Mouse (Mus musculus) forebrain, embryonic 12.5 days (tissue): Measurements from ENCODE around the gene Prkch. TPM values are rescaled to one million over a fixed set of nuclear protein-coding genes. Genes with fewer than 3 reads are reported as not detected.
A peak's percentile ranks its signal among the peaks of the same experiment; 100 is the strongest.

Source experiments
- ATAC-seq: fragments of 200-750 bp; cut with Nextera tagmentation; 2 replicates; pipeline ENCODE4 v1.8.0; 2017; ENCODE audit warnings: moderate TSS enrichment; ENCODE audit not compliant: low FRiP score
- H3K27ac ChIP-seq: fragments of 300-500 bp; sonication (generic); 2 replicates; pipeline ENCODE4 v1.5.1; 2016; ENCODE audit warnings: mild to moderate bottlenecking
- H3K27me3 ChIP-seq: fragments of 300-500 bp; sonication (generic); 2 replicates; pipeline ENCODE4 v1.6.1; 2016; ENCODE audit warnings: mild to moderate bottlenecking
- H3K36me3 ChIP-seq: fragments of 300-500 bp; sonication (generic); replicated peaks from 2 replicates; pipeline ENCODE4 v1.6.1; 2016; ENCODE audit warnings: mild to moderate bottlenecking
- H3K4me1 ChIP-seq: fragments of 300-500 bp; sonication (generic); 2 replicates; pipeline ENCODE4 v1.6.1; 2016
- H3K4me2 ChIP-seq: fragments of 300-500 bp; sonication (generic); 2 replicates; pipeline ENCODE4 v1.6.1; 2016; ENCODE audit warnings: mild to moderate bottlenecking, moderate library complexity
- H3K4me3 ChIP-seq: fragments of 300-500 bp; sonication (generic); replicated peaks from 2 replicates; pipeline ENCODE4 v1.5.1; 2016; ENCODE audit warnings: mild to moderate bottlenecking
- H3K9ac ChIP-seq: fragments of 300-500 bp; sonication (generic); 2 replicates; pipeline ENCODE4 v1.6.1; 2016; ENCODE audit warnings: mild to moderate bottlenecking
- H3K9me3 ChIP-seq: fragments of 300-500 bp; sonication (generic); 2 replicates; pipeline ENCODE4 v1.6.1; 2016
- WGBS: fragments of 180-500 bp; shearing (Covaris S2); methylation state at CpG from one replicate; pipeline ENCODE4 v1.1.7; 2016; 5-methylcytosine and 5-hydroxymethylcytosine counted together
- polyA plus RNA-seq: library from polyadenylated mRNA; unstranded; fragments of >200 nt; fragmentation: Nextera tagmentation; extraction: Ambion mirVana; gene quantifications from 2 replicates; pipeline ENCODE4 v1.2.1, GENCODE M21; 2016

Prkch gene
- polyA plus RNA-seq, 1 experiment from 2014 or later = 6.0 TPM

GRCm38 (mm10) chr12:73806003-73806402, 221.4 kb downstream of the Prkch start:
- WGBS = 28% methylated on average over 5 of the region's 5 CpGs
- Histone ChIP-seq H3K4me1 (peaks cover 13% of the 10 kb centered on the region), H3K27ac (no peak overlapping the region), H3K4me3 (no peak overlapping the region), H3K27me3 (no peaks in the 10 kb centered on the region), H3K9ac (no peak overlapping the region), H3K4me2 (no peak overlapping the region), H3K36me3 (no peaks in the 10 kb centered on the region), H3K9me3 (no peaks in the 10 kb centered on the region)
- no peak for ATAC-seq

- Histone ChIP-seq H3K4me2 (no peak overlapping the region), H3K9me3 (no peaks in the 10 kb centered on the region), H3K4me1 (peaks cover 15% of the 10 kb centered on the region), H3K4me3 (no peak overlapping the region), H3K9ac (no peak overlapping the region), H3K27ac (no peak overlapping the region), H3K27me3 (no peaks in the 10 kb centered on the region), H3K36me3 (no peaks in the 10 kb centered on the region)
- ATAC-seq = no peak
- 86% methylated on average over 2 of the region's 2 CpGs for WGBS
Measured at GRCm38 (mm10) chr12:73807228-73807627, 222.6 kb downstream of the Prkch start.

- 0 out of 2 replicates have a peak, but pooled peaks have one; percentile 20 for ATAC-seq
- WGBS = 59% methylated on average over 13 of the region's 13 CpGs
- Histone ChIP-seq H3K27me3 (no peaks in the 10 kb centered on the region), H3K4me3 (no peak overlapping the region), H3K4me2 (no peak overlapping the region), H3K9ac (no peak overlapping the region), H3K27ac (no peak overlapping the region), H3K9me3 (no peaks in the 10 kb centered on the region), H3K36me3 (no peaks in the 10 kb centered on the region), H3K4me1 (peaks cover 15% of the 10 kb centered on the region)
Measured at GRCm38 (mm10) chr12:73810041-73810795, 225.6 kb downstream of the Prkch start.

GRCm38 (mm10) chr12:73810903-73811302, 226.3 kb downstream of the Prkch start:
- H3K9me3 ChIP-seq = no peaks in the 10 kb centered on the region
- no peaks in the 10 kb centered on the region for H3K36me3 ChIP-seq
- no peak for ATAC-seq
- no peak overlapping the region for H3K4me2 ChIP-seq
- H3K4me3 ChIP-seq = no peak overlapping the region
- H3K4me1 ChIP-seq = peaks cover 15% of the 10 kb centered on the region
- no peak overlapping the region for H3K27ac ChIP-seq
- no peaks in the 10 kb centered on the region for H3K27me3 ChIP-seq
- WGBS = 81% methylated on average over 5 of the region's 5 CpGs
- no peak overlapping the region for H3K9ac ChIP-seq

- Histone ChIP-seq H3K9me3 (no peaks in the 10 kb centered on the region), H3K4me3 (no peak overlapping the region), H3K27ac (no peak overlapping the region), H3K36me3 (no peaks in the 10 kb centered on the region), H3K4me2 (no peak overlapping the region), H3K4me1 (peaks cover 13% of the 10 kb centered on the region), H3K27me3 (no peaks in the 10 kb centered on the region), H3K9ac (no peak overlapping the region)
- ATAC-seq = no peak
- WGBS = 89% methylated on average over 6 of the region's 6 CpGs
Measured at GRCm38 (mm10) chr12:73812198-73812597, 227.6 kb downstream of the Prkch start.

- no peaks in the 10 kb centered on the region for H3K9me3 ChIP-seq
- no peak for ATAC-seq
- H3K9ac ChIP-seq = no peak overlapping the region
- H3K4me3 ChIP-seq = no peak overlapping the region
- no peaks in the 10 kb centered on the region for H3K27me3 ChIP-seq
- no peak overlapping the region for H3K27ac ChIP-seq
- H3K4me1 ChIP-seq = peaks cover 13% of the 10 kb centered on the region
- WGBS = 77% methylated on average over 11 of the region's 11 CpGs
- H3K36me3 ChIP-seq = no peaks in the 10 kb centered on the region
- no peak overlapping the region for H3K4me2 ChIP-seq
Measured at GRCm38 (mm10) chr12:73813016-73813900, 228.7 kb downstream of the Prkch start.

GRCm38 (mm10) chr12:73814056-73814735, 229.6 kb downstream of the Prkch start:
- Histone ChIP-seq H3K36me3 (no peaks in the 10 kb centered on the region), H3K9ac (no peak overlapping the region), H3K4me1 (peaks cover 13% of the 10 kb centered on the region), H3K4me3 (no peak overlapping the region), H3K9me3 (no peaks in the 10 kb centered on the region), H3K27me3 (no peaks in the 10 kb centered on the region), H3K27ac (no peak overlapping the region), H3K4me2 (no peak overlapping the region)
- WGBS = 94% methylated on average over 5 of the region's 5 CpGs
- ATAC-seq = no peak

GRCm38 (mm10) chr12:73814897-73815296, 230.3 kb downstream of the Prkch start:
- Histone ChIP-seq H3K4me2 (no peak overlapping the region), H3K27me3 (no peaks in the 10 kb centered on the region), H3K4me3 (no peak overlapping the region), H3K9ac (no peak overlapping the region), H3K27ac (no peak overlapping the region), H3K4me1 (peaks cover 13% of the 10 kb centered on the region), H3K36me3 (no peaks in the 10 kb centered on the region), H3K9me3 (no peaks in the 10 kb centered on the region)
- WGBS = 87% methylated on average over 2 of the region's 2 CpGs
- ATAC-seq = no peak

- Histone ChIP-seq H3K4me2 (no peak overlapping the region), H3K9me3 (no peaks in the 10 kb centered on the region), H3K36me3 (no peaks in the 10 kb centered on the region), H3K4me3 (no peak overlapping the region), H3K27ac (no peak overlapping the region), H3K4me1 (peaks cover 8% of the 10 kb centered on the region), H3K27me3 (no peaks in the 10 kb centered on the region), H3K9ac (no peak overlapping the region)
- ATAC-seq = no peak
- 65% methylated on average over 4 of the region's 4 CpGs for WGBS
Measured at GRCm38 (mm10) chr12:73815463-73815862, 230.9 kb downstream of the Prkch start.

GRCm38 (mm10) chr12:73815892-73816291, 231.3 kb downstream of the Prkch start:
- Histone ChIP-seq H3K9me3 (no peaks in the 10 kb centered on the region), H3K9ac (no peak overlapping the region), H3K4me2 (no peak overlapping the region), H3K4me3 (no peak overlapping the region), H3K27ac (no peak overlapping the region), H3K4me1 (peaks cover 3% of the 10 kb centered on the region; the same call in 1 of the 2 replicates), H3K27me3 (no peaks in the 10 kb centered on the region), H3K36me3 (no peaks in the 10 kb centered on the region)
- no peak for ATAC-seq
- 56% methylated on average over 2 of the region's 2 CpGs for WGBS

GRCm38 (mm10) chr12:73816866-73817265, 232.3 kb downstream of the Prkch start:
- WGBS = 93% methylated on average over 1 of the region's 1 CpGs
- no peaks in the 10 kb centered on the region for H3K4me1 ChIP-seq
- H3K27me3 ChIP-seq = no peaks in the 10 kb centered on the region
- H3K27ac ChIP-seq = no peak overlapping the region
- no peak for ATAC-seq
- H3K9ac ChIP-seq = no peak overlapping the region
- no peak overlapping the region for H3K4me2 ChIP-seq
- H3K36me3 ChIP-seq = no peaks in the 10 kb centered on the region
- no peaks in the 10 kb centered on the region for H3K9me3 ChIP-seq
- H3K4me3 ChIP-seq = no peak overlapping the region

- no peaks in the 10 kb centered on the region for H3K9me3 ChIP-seq
- no peak overlapping the region for H3K4me3 ChIP-seq
- WGBS = 68% methylated on average over 1 of the region's 1 CpGs
- H3K4me1 ChIP-seq = no peaks in the 10 kb centered on the region
- H3K9ac ChIP-seq = no peak overlapping the region
- ATAC-seq = no peak
- no peaks in the 10 kb centered on the region for H3K27me3 ChIP-seq
- H3K27ac ChIP-seq = no peak overlapping the region
- no peaks in the 10 kb centered on the region for H3K36me3 ChIP-seq
- no peak overlapping the region for H3K4me2 ChIP-seq
Measured at GRCm38 (mm10) chr12:73818801-73819200, 234.2 kb downstream of the Prkch start.
